Mouse (Mus musculus) embryonic fibroblast, embryonic 13.5 days (primary cell): ENCODE measurements at regions not wholly inside any gene's neighbourhood (a gene's known extent, or its start where the extent isn't known, plus 50 kb on each side); places are given as distances from the start of the nearest gene placed in this dataset.

Experiments used
- H3K27ac ChIP-seq: 2 replicates; pipeline ENCODE4 v1.5.1; 2012; ENCODE audit warnings: low read length, control low read depth, inconsistent platforms; ENCODE audit not compliant: insufficient read depth
- H3K4me1 ChIP-seq: 2 replicates; pipeline ENCODE4 v1.6.1; 2011; ENCODE audit warnings: low read length; ENCODE audit not compliant: control insufficient read depth, insufficient read depth
- H3K4me3 ChIP-seq: 2 replicates; pipeline ENCODE4 v1.5.1; 2011; ENCODE audit warnings: mild to moderate bottlenecking, control low read depth, low read length; ENCODE audit not compliant: insufficient read depth
- CTCF ChIP-seq: IDR thresholded peaks from 2 replicates; pipeline ENCODE4 v1.5.1; 2011; ENCODE audit warnings: mild to moderate bottlenecking, control low read depth, low read length, moderate library complexity, borderline replicate concordance; ENCODE audit not compliant: insufficient read depth
- POLR2A ChIP-seq: IDR thresholded peaks from 2 replicates; pipeline ENCODE4 v1.6.1; 2011; ENCODE audit warnings: low read depth, mild to moderate bottlenecking, control low read depth, low read length, moderate library complexity

GRCm38 (mm10) chr4:152834421-152835110 lies 356.9 kb upstream of the Kcnab2 start:
- Histone ChIP-seq H3K4me1 (no peaks in the 10 kb centered on the region; the same call in 1 of the 2 replicates), H3K27ac (no peak overlapping the region), H3K4me3 (no peak overlapping the region)
- TF ChIP-seq CTCF (no peak), POLR2A (no peak)

- no peaks in the 10 kb centered on the region; the same call in 1 of the 2 replicates for H3K4me1 ChIP-seq
- TF ChIP-seq CTCF (no peak), POLR2A (no peak)
- H3K4me3 ChIP-seq = no peak overlapping the region
- H3K27ac ChIP-seq = no peak overlapping the region
These were observed 356.0 kb upstream of the Kcnab2 start for GRCm38 (mm10) chr4:152833411-152834310.

- TF ChIP-seq CTCF (no peak), POLR2A (no peak)
- Histone ChIP-seq H3K4me3 (no peak overlapping the region), H3K27ac (no peak overlapping the region), H3K4me1 (no peaks in the 10 kb centered on the region; the same call in 1 of the 2 replicates)
These were observed 355.2 kb upstream of the Kcnab2 start for GRCm38 (mm10) chr4:152832757-152833363.

GRCm38 (mm10) chr4:152825185-152825584 lies 347.5 kb upstream of the Kcnab2 start:
- Histone ChIP-seq H3K4me1 (no peaks in the 10 kb centered on the region), H3K4me3 (no peak overlapping the region), H3K27ac (no peak overlapping the region)
- TF ChIP-seq CTCF = no peak
- TF ChIP-seq POLR2A = no peak

GRCm38 (mm10) chr4:152816139-152816757 lies 338.6 kb upstream of the Kcnab2 start:
- no peak overlapping the region for H3K4me3 ChIP-seq

GRCm38 (mm10) chr4:152806611-152807010 lies 328.9 kb upstream of the Kcnab2 start:
- TF ChIP-seq POLR2A (no peak), CTCF (no peak)
- Histone ChIP-seq H3K4me3 (no peak overlapping the region), H3K4me1 (no peaks in the 10 kb centered on the region), H3K27ac (no peak overlapping the region)

More at GRCm38 (mm10) chr4:152816139-152816757, 338.6 kb upstream of the Kcnab2 start:
- TF ChIP-seq POLR2A (no peak), CTCF (no peak)
- no peak overlapping the region for H3K27ac ChIP-seq
- no peaks in the 10 kb centered on the region for H3K4me1 ChIP-seq

- no peak overlapping the region for H3K4me3 ChIP-seq
- no peak for TF ChIP-seq CTCF
- TF ChIP-seq POLR2A = no peak
- no peak overlapping the region for H3K27ac ChIP-seq
- H3K4me1 ChIP-seq = no peaks in the 10 kb centered on the region
These were observed 321.7 kb upstream of the Kcnab2 start for GRCm38 (mm10) chr4:152799392-152799791.

GRCm38 (mm10) chr4:152788431-152788830 lies 310.8 kb upstream of the Kcnab2 start:
- no peak overlapping the region for H3K27ac ChIP-seq
- TF ChIP-seq CTCF = no peak
- TF ChIP-seq POLR2A = no peak
- H3K4me1 ChIP-seq = no peaks in the 10 kb centered on the region
- no peak overlapping the region for H3K4me3 ChIP-seq

GRCm38 (mm10) chr4:152784972-152785371 lies 307.3 kb upstream of the Kcnab2 start:
- Histone ChIP-seq H3K27ac (no peak overlapping the region), H3K4me1 (no peaks in the 10 kb centered on the region), H3K4me3 (no peak overlapping the region)
- TF ChIP-seq CTCF = no peak
- no peak for TF ChIP-seq POLR2A
